Mouse (Mus musculus) ovary, postnatal 14 days (tissue): ENCODE results near the gene Spata31.

Source experiments
- DNase-seq: peaks from one replicate; pipeline ENCODE4 v3.0.0; 2022; ENCODE audit warnings: low spot score

Gene Spata31

GRCm38 (mm10) chr13:64917191-64917590 lies at the start of gene Spata31:
Gene Spata31 (plus strand): TSS chr13:64917406.
- no peak for DNase-seq

- DNase-seq = no peak
These were observed 14.1 kb upstream of the Spata31 start for GRCm38 (mm10) chr13:64903132-64903531.

GRCm38 (mm10) chr13:64903585-64904208 lies 13.5 kb upstream of the Spata31 start, which contains the start of gene Cntnap3:
Gene Cntnap3 (minus strand): TSS chr13:64903955.
- peak; percentile 4 for DNase-seq
